Mouse (Mus musculus): Measurements from ENCODE around the gene Mbnl1. TPM values are rescaled to one million over a fixed set of nuclear protein-coding genes. Genes with fewer than 3 reads are reported as not detected.

Gene Mbnl1
- total RNA-seq, 2 experiments from 2014 or later, result 142 to 145 TPM

- TF ChIP-seq CTCF (IDR thresholded peaks at IDR 0.05), result no peak
- intact Hi-C loops (cut with DNase I), result no loop called here
- Histone ChIP-seq H3K4me3 (no peak overlapping the region), H3K27ac (no peak overlapping the region)
- no peak for DNase-seq (ENCODE audit: extremely low spot score in 1 of 2, low spot score in 2 of 2)
Measured at GRCm38 (mm10) chr3:60631183-60631582, 158.6 kb downstream of the Mbnl1 start.

GRCm38 (mm10) chr3:60631754-60632153, 159.1 kb downstream of the Mbnl1 start:
- DNase-seq (ENCODE audit: extremely low spot score in 1 of 2, low spot score in 2 of 2), result no peak
- H3K27ac ChIP-seq, result no peak overlapping the region
- H3K4me3 ChIP-seq, result no peak overlapping the region
- no peak for TF ChIP-seq CTCF (IDR thresholded peaks at IDR 0.05)
- intact Hi-C loops (cut with DNase I), result no loop called here

- no peak for TF ChIP-seq CTCF (IDR thresholded peaks at IDR 0.05)
- H3K4me3 ChIP-seq, result no peak overlapping the region
- no peak for DNase-seq (ENCODE audit: extremely low spot score in 1 of 2, low spot score in 2 of 2)
- intact Hi-C loops (cut with DNase I), result no loop called here
- H3K27ac ChIP-seq, result no peak overlapping the region
Measured at GRCm38 (mm10) chr3:60632796-60633466, 160.3 kb downstream of the Mbnl1 start.

- H3K27ac ChIP-seq, result no peak overlapping the region
- DNase-seq (ENCODE audit: extremely low spot score in 1 of 2, low spot score in 2 of 2), result no peak
- H3K4me3 ChIP-seq, result no peak overlapping the region
- no peak for TF ChIP-seq CTCF (IDR thresholded peaks at IDR 0.05)
- intact Hi-C loops (cut with DNase I), result no loop called here
Measured at GRCm38 (mm10) chr3:60638530-60638929, 165.9 kb downstream of the Mbnl1 start.

GRCm38 (mm10) chr3:60639135-60639534, 166.5 kb downstream of the Mbnl1 start:
- no peak for DNase-seq (ENCODE audit: extremely low spot score in 1 of 2, low spot score in 2 of 2)
- intact Hi-C loops (cut with DNase I), result no loop called here
- Histone ChIP-seq H3K27ac (no peak overlapping the region), H3K4me3 (no peak overlapping the region)
- no peak for TF ChIP-seq CTCF (IDR thresholded peaks at IDR 0.05)

GRCm38 (mm10) chr3:60642227-60642626, 169.6 kb downstream of the Mbnl1 start:
- Histone ChIP-seq H3K4me3 (no peak overlapping the region), H3K27ac (no peak overlapping the region)
- intact Hi-C loops (cut with DNase I), result no loop called here
- no peak for TF ChIP-seq CTCF (IDR thresholded peaks at IDR 0.05)
- no peak for DNase-seq (ENCODE audit: extremely low spot score in 1 of 2, low spot score in 2 of 2)

GRCm38 (mm10) chr3:60645531-60645930, 172.9 kb downstream of the Mbnl1 start:
- no peak for TF ChIP-seq CTCF (IDR thresholded peaks at IDR 0.05)
- H3K27ac ChIP-seq, result no peak overlapping the region
- intact Hi-C loops (cut with DNase I), result no loop called here
- DNase-seq (ENCODE audit: extremely low spot score in 1 of 2, low spot score in 2 of 2), result no peak
- no peak overlapping the region for H3K4me3 ChIP-seq

- DNase-seq (ENCODE audit: extremely low spot score in 1 of 2, low spot score in 2 of 2), result no peak
- Histone ChIP-seq H3K27ac (no peak overlapping the region), H3K4me3 (no peak overlapping the region)
- no peak for TF ChIP-seq CTCF (IDR thresholded peaks at IDR 0.05)
- intact Hi-C loops (cut with DNase I), result no loop called here
Measured at GRCm38 (mm10) chr3:60648293-60648692, 175.7 kb downstream of the Mbnl1 start.

- no peak for TF ChIP-seq CTCF (IDR thresholded peaks at IDR 0.05)
- Histone ChIP-seq H3K4me3 (no peak overlapping the region), H3K27ac (no peak overlapping the region)
- DNase-seq (ENCODE audit: extremely low spot score in 1 of 2, low spot score in 2 of 2), result no peak
- intact Hi-C loops (cut with DNase I), result no loop called here
Measured at GRCm38 (mm10) chr3:60660762-60661161, 188.1 kb downstream of the Mbnl1 start.

Data from left cerebral cortex, adult 2 months (tissue).